Mouse (Mus musculus): ENCODE data around the gene Adck2.

GRCm38 (mm10) chr6:39557723-39558261 is 15.9 kb upstream of the Adck2 start, which contains the start of gene Dennd2a:
- no peak for TF ChIP-seq POLR2A (IDR thresholded peaks at IDR 0.05; ENCODE audit: borderline replicate concordance, insufficient read depth, low read length)
- no peak for TF ChIP-seq CTCF (IDR thresholded peaks at IDR 0.05; ENCODE audit: borderline replicate concordance, insufficient read depth, low read depth, low read length)
